Mouse (Mus musculus) limb, embryonic 12.5 days (tissue): ENCODE measurements around the gene Cebpb. TPM values are rescaled to one million over a fixed set of nuclear protein-coding genes. Genes with fewer than 3 reads are reported as not detected.

ENCODE experiments used
- ATAC-seq: fragments of 200-750 bp; cut with Nextera tagmentation; 2 replicates; pipeline ENCODE4 v1.8.0; 2017; ENCODE audit warnings: low read depth, moderate TSS enrichment; ENCODE audit not compliant: insufficient number of reproducible peaks, insufficient read depth, low FRiP score, low TSS enrichment
- H3K27ac ChIP-seq: fragments of 300-500 bp; sonication (generic); 2 replicates; pipeline ENCODE4 v1.5.1; 2016; ENCODE audit warnings: mild to moderate bottlenecking, moderate library complexity
- H3K27me3 ChIP-seq: fragments of 300-500 bp; sonication (generic); 2 replicates; pipeline ENCODE4 v1.6.1; 2016; ENCODE audit warnings: mild to moderate bottlenecking, moderate library complexity
- H3K36me3 ChIP-seq: fragments of 300-500 bp; sonication (generic); 2 replicates; pipeline ENCODE4 v1.6.1; 2016; ENCODE audit warnings: mild to moderate bottlenecking, moderate library complexity
- H3K4me1 ChIP-seq: fragments of 300-500 bp; sonication (generic); replicated peaks from 2 replicates; pipeline ENCODE4 v1.6.1; 2016
- H3K4me2 ChIP-seq: fragments of 300-500 bp; sonication (generic); 2 replicates; pipeline ENCODE4 v1.6.1; 2016; ENCODE audit warnings: mild to moderate bottlenecking, moderate library complexity
- H3K4me3 ChIP-seq: fragments of 300-500 bp; sonication (generic); replicated peaks from 2 replicates; pipeline ENCODE4 v1.5.1; 2016; ENCODE audit warnings: mild to moderate bottlenecking
- H3K9ac ChIP-seq: fragments of 300-500 bp; sonication (generic); replicated peaks from 2 replicates; pipeline ENCODE4 v1.6.1; 2016; ENCODE audit warnings: mild to moderate bottlenecking, moderate library complexity
- H3K9me3 ChIP-seq: fragments of 300-500 bp; sonication (generic); 2 replicates; pipeline ENCODE4 v1.6.1; 2016; ENCODE audit warnings: mild to moderate bottlenecking, moderate library complexity
- WGBS: fragments of 180-500 bp; shearing (Covaris S2); methylation state at CpG from one replicate; pipeline ENCODE4 v1.1.7; 2016; 5-methylcytosine and 5-hydroxymethylcytosine counted together
- polyA plus RNA-seq: library from polyadenylated mRNA; unstranded; fragments of >200 nt; fragmentation: Nextera tagmentation; extraction: Ambion mirVana; gene quantifications from 2 replicates; pipeline ENCODE4 v1.2.1, GENCODE M21; 2016

Cebpb gene
- polyA plus RNA-seq, 1 experiment from 2014 or later = 4.0 TPM

- no peak for ATAC-seq
- WGBS = 86% methylated on average over 16 of the region's 16 CpGs
- Histone ChIP-seq H3K4me3 (no peak overlapping the region), H3K4me2 (no peak overlapping the region), H3K4me1 (peaks cover 24% of the 10 kb centered on the region), H3K27ac (no peak overlapping the region), H3K36me3 (peaks cover 48% of the 10 kb centered on the region), H3K9me3 (no peaks in the 10 kb centered on the region), H3K27me3 (no peaks in the 10 kb centered on the region), H3K9ac (no peak overlapping the region)
Measured at GRCm38 (mm10) chr2:167656629-167657478, 31.9 kb upstream of the Cebpb start.

- H3K27me3 ChIP-seq = peaks cover 7% of the 10 kb centered on the region
- peaks cover 30% of the 10 kb centered on the region for H3K4me1 ChIP-seq
- no peak for ATAC-seq
- 89% methylated on average over 4 of the region's 4 CpGs for WGBS
- no peak overlapping the region for H3K4me2 ChIP-seq
- H3K9ac ChIP-seq = no peak overlapping the region
- H3K4me3 ChIP-seq = no peak overlapping the region
- H3K36me3 ChIP-seq = peaks cover 37% of the 10 kb centered on the region
- no peaks in the 10 kb centered on the region for H3K9me3 ChIP-seq
- H3K27ac ChIP-seq = no peak overlapping the region
Measured at GRCm38 (mm10) chr2:167657973-167658372, 30.7 kb upstream of the Cebpb start.

GRCm38 (mm10) chr2:167658712-167659111 is 30.0 kb upstream of the Cebpb start:
- Histone ChIP-seq H3K4me2 (peak overlapping the region; percentile 98), H3K36me3 (peaks cover 29% of the 10 kb centered on the region), H3K4me3 (no peak overlapping the region), H3K27me3 (peaks cover 7% of the 10 kb centered on the region), H3K4me1 (peaks cover 30% of the 10 kb centered on the region), H3K27ac (no peak overlapping the region), H3K9ac (0 out of 2 replicates have a peak overlapping the region, but pooled peaks have one; percentile 31), H3K9me3 (no peaks in the 10 kb centered on the region)
- no peak for ATAC-seq
- WGBS = 74% methylated on average over 11 of the region's 11 CpGs

GRCm38 (mm10) chr2:167659177-167659846 is 29.4 kb upstream of the Cebpb start:
- 0 out of 2 replicates have a peak overlapping the region, but pooled peaks have one; percentile 66 for H3K27ac ChIP-seq
- H3K9me3 ChIP-seq = no peaks in the 10 kb centered on the region
- H3K4me3 ChIP-seq = peak overlapping the region; percentile 89
- H3K9ac ChIP-seq = peak overlapping the region; percentile 89
- H3K36me3 ChIP-seq = peaks cover 23% of the 10 kb centered on the region; the same call in 1 of the 2 replicates
- no peak for ATAC-seq
- WGBS = 69% methylated on average over 10 of the region's 10 CpGs
- peaks cover 30% of the 10 kb centered on the region for H3K4me1 ChIP-seq
- peaks cover 7% of the 10 kb centered on the region for H3K27me3 ChIP-seq
- peak overlapping the region; percentile 98 for H3K4me2 ChIP-seq

- H3K9ac ChIP-seq = peak overlapping the region; percentile 89
- peaks cover 7% of the 10 kb centered on the region for H3K27me3 ChIP-seq
- WGBS = 30% methylated on average over 13 of the region's 13 CpGs
- ATAC-seq = no peak
- peaks cover 16% of the 10 kb centered on the region; the same call in 1 of the 2 replicates for H3K36me3 ChIP-seq
- peaks cover 30% of the 10 kb centered on the region for H3K4me1 ChIP-seq
- peak overlapping the region; percentile 66; the same call in 1 of the 2 replicates for H3K27ac ChIP-seq
- H3K4me2 ChIP-seq = peak overlapping the region; percentile 98
- H3K4me3 ChIP-seq = peak overlapping the region; percentile 89
- no peaks in the 10 kb centered on the region for H3K9me3 ChIP-seq
Measured at GRCm38 (mm10) chr2:167659847-167660610, 28.7 kb upstream of the Cebpb start.

- H3K4me2 ChIP-seq = peak overlapping the region; percentile 98
- peaks cover 14% of the 10 kb centered on the region; the same call in 1 of the 2 replicates for H3K36me3 ChIP-seq
- ATAC-seq = no peak
- peaks cover 7% of the 10 kb centered on the region for H3K27me3 ChIP-seq
- H3K27ac ChIP-seq = peak overlapping the region; percentile 66; the same call in 1 of the 2 replicates
- peak overlapping the region; percentile 89 for H3K4me3 ChIP-seq
- WGBS = 1% methylated on average over 12 of the region's 12 CpGs
- H3K9ac ChIP-seq = peak overlapping the region; percentile 89
- H3K4me1 ChIP-seq = peaks cover 30% of the 10 kb centered on the region
- H3K9me3 ChIP-seq = no peaks in the 10 kb centered on the region
Measured at GRCm38 (mm10) chr2:167660611-167660971, 28.1 kb upstream of the Cebpb start.

GRCm38 (mm10) chr2:167661270-167662203 is 27.2 kb upstream of the Cebpb start, which contains the start of gene Gm20431:
Gene Gm20431 (minus strand): TSS chr2:167661496.
- peak within 1 kb of the TSS; percentile 89 for H3K9ac ChIP-seq
- H3K4me1 ChIP-seq = peaks cover 30% of the 10 kb centered on the region
- H3K9me3 ChIP-seq = no peaks in the 10 kb centered on the region
- peaks cover 12% of the 10 kb centered on the region; the same call in 1 of the 2 replicates for H3K36me3 ChIP-seq
- H3K27ac ChIP-seq = peak within 1 kb of the TSS; percentile 66; the same call in 1 of the 2 replicates
- peak within 1 kb of the TSS; percentile 89 for H3K4me3 ChIP-seq
- peaks cover 7% of the 10 kb centered on the region for H3K27me3 ChIP-seq
- peak; percentile 88 for ATAC-seq
- WGBS = under 1% methylated on average over 106 of the region's 110 CpGs
- peak within 1 kb of the TSS; percentile 98 for H3K4me2 ChIP-seq

GRCm38 (mm10) chr2:167662713-167663112 is 26.0 kb upstream of the Cebpb start:
- Histone ChIP-seq H3K27me3 (peaks cover 7% of the 10 kb centered on the region), H3K27ac (no peak overlapping the region), H3K4me2 (0 out of 2 replicates have a peak overlapping the region, but pooled peaks have one; percentile 98), H3K9ac (no peak overlapping the region), H3K4me3 (peak overlapping the region; percentile 89; the same call in 1 of the 2 replicates), H3K36me3 (peaks cover 2% of the 10 kb centered on the region; the same call in 1 of the 2 replicates), H3K9me3 (no peaks in the 10 kb centered on the region), H3K4me1 (peaks cover 30% of the 10 kb centered on the region)
- 58% methylated on average over 6 of the region's 6 CpGs for WGBS
- no peak for ATAC-seq

- no peak overlapping the region for H3K4me3 ChIP-seq
- H3K27me3 ChIP-seq = peaks cover 7% of the 10 kb centered on the region
- H3K27ac ChIP-seq = no peak overlapping the region
- H3K4me1 ChIP-seq = peaks cover 8% of the 10 kb centered on the region; the same call in 1 of the 2 replicates
- no peak overlapping the region for H3K4me2 ChIP-seq
- no peak for ATAC-seq
- H3K36me3 ChIP-seq = no peaks in the 10 kb centered on the region
- no peaks in the 10 kb centered on the region for H3K9me3 ChIP-seq
- 74% methylated on average over 18 of the region's 18 CpGs for WGBS
- H3K9ac ChIP-seq = no peak overlapping the region
Measured at GRCm38 (mm10) chr2:167665972-167666713, 22.6 kb upstream of the Cebpb start.
